Mouse (Mus musculus) CH12.LX (cell line): ENCODE data around the gene Gm4450.

Experiments
- CTCF ChIP-seq, 2 experiments: IDR thresholded peaks in 1 of 2; conservative IDR thresholded peaks in 1 of 2; 2 replicates each; pipeline ENCODE4 v1.5.1; 2011 to 2012; ENCODE audit warnings: low read depth in 2 of 2, low read length in 2 of 2, improper control_type of control experiment in 1 of 2, inconsistent platforms in 1 of 2, mild to moderate bottlenecking in 1 of 2, moderate library complexity in 1 of 2
- EP300 ChIP-seq: IDR thresholded peaks from 2 replicates; pipeline ENCODE4 v1.6.1; 2011; ENCODE audit warnings: low read length, improper control_type of control experiment
- MAX ChIP-seq: IDR thresholded peaks from 2 replicates; pipeline ENCODE4 v1.6.1; 2011; ENCODE audit warnings: low read length, improper control_type of control experiment
- POLR2A ChIP-seq: IDR thresholded peaks from 2 replicates; pipeline ENCODE4 v1.6.1; 2011; ENCODE audit warnings: low read depth, mild to moderate bottlenecking, improper control_type of control experiment, low read length
- RAD21 ChIP-seq: IDR thresholded peaks from 2 replicates; pipeline ENCODE4 v1.6.1; 2011; ENCODE audit warnings: low read depth, mild to moderate bottlenecking, low read length, improper control_type of control experiment, moderate library complexity
- SIN3A ChIP-seq: IDR thresholded peaks from 2 replicates; pipeline ENCODE4 v1.6.1; 2012; ENCODE audit warnings: low read length, improper control_type of control experiment, inconsistent platforms
- USF1 ChIP-seq: IDR thresholded peaks from 2 replicates; pipeline ENCODE4 v1.6.1; 2014; ENCODE audit warnings: low read depth, mild to moderate bottlenecking, inconsistent platforms, low read length, improper control_type of control experiment
- ZKSCAN1 ChIP-seq: IDR thresholded peaks from 2 replicates; pipeline ENCODE4 v1.6.1; 2012; ENCODE audit warnings: low read depth, inconsistent platforms, low read length, improper control_type of control experiment, borderline replicate concordance

- TF ChIP-seq POLR2A = no peak
- TF ChIP-seq RAD21 = no peak
- TF ChIP-seq MAX = no peak
- TF ChIP-seq SIN3A = no peak
- no peak for TF ChIP-seq CTCF (conservative IDR thresholded peaks at IDR 0.05 in 1 of 2, IDR thresholded peaks at IDR 0.05 in 1 of 2; ENCODE audit: low read depth in 2 of 2, low read length in 2 of 2)
- TF ChIP-seq USF1 = no peak
- TF ChIP-seq ZKSCAN1 = no peak
- TF ChIP-seq EP300 = no peak
These were observed 21.9 kb downstream of the Gm4450 start for GRCm38 (mm10) chr3:98435030-98435429.
